ENCODE assay signal across 8 mouse cellular contexts in the genomic region with DNA sequence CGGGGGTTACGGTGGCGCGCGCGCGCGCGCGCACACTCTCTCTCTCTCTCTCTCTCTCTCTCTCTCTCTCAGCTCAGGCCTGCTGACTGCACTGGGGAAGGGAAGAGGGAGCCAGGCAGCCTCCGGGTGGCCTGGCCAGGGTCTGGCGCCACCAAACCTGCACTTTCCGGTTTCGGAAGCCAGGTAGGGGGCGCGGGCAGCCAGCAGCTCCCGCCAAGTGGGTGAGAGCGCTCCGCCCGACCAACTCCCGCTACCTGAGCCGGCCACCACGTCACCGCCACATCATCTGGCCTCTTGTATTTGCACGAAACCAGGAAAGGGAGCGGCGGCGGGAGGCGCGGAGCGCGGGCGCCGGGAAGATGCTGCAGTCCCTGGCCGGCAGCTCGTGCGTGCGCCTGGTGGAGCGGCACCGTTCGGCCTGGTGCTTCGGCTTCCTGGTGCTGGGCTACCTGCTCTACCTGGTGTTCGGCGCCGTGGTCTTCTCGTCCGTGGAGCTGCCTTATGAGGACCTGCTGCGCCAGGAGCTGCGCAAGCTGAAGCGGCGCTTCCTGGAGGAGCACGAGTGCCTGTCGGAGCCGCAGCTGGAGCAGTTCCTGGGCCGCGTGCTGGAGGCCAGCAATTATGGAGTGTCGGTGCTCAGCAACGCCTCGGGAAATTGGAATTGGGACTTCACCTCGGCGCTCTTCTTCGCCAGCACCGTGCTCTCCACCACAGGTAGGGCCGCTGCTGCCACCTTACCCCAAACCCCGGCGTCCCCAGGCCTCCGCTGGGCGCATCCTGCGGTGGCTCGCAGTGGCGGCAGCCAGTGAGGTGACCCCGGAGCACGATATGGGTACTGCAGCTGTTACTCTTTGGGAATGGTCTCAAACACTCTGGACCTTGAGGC. TPM values are rescaled to one million over a fixed set of nuclear protein-coding genes. Genes with fewer than 3 reads are reported as not detected.
DNase-seq lines count a peak whose midpoint lies in the region; ATAC-seq and TF ChIP-seq lines count a peak whose summit lies in the region.

A gene (plus strand): TSS at position 70 of the 886 bp plus-strand sequence.

- H3K9ac ChIP-seq in ES-Bruce4 (ENCODE audit: low read depth, poor library complexity, severe bottlenecking): peak within 1 kb of the TSS; percentile 77
- peak within 1 kb of the TSS; percentile 66 for H3K9ac ChIP-seq in forebrain, embryonic 12.5 days
- peak within 1 kb of the TSS; percentile 61 for H3K9ac ChIP-seq in intestine, embryonic 14.5 days (ENCODE audit: low read length)
- H3K9ac ChIP-seq in stomach, embryonic 14.5 days (replicated peaks; ENCODE audit: low read depth, low read length): peak within 1 kb of the TSS; percentile 55

- H3K27me3 ChIP-seq in ES-Bruce4 (ENCODE audit: control insufficient read depth, insufficient read depth, low read length, poor library complexity, severe bottlenecking): no peaks in the 10 kb centered on the region
- H3K27me3 ChIP-seq in forebrain, embryonic 12.5 days: peaks cover 57% of the 10 kb centered on the region
- peaks cover 20% of the 10 kb centered on the region; the same call in 1 of the 2 replicates for H3K27me3 ChIP-seq in intestine, embryonic 14.5 days (replicated peaks; ENCODE audit: control insufficient read depth, insufficient read depth, low read length)
- no peaks in the 10 kb centered on the region for H3K27me3 ChIP-seq in stomach, embryonic 14.5 days (ENCODE audit: control insufficient read depth, insufficient read depth, low read length)

- DNase-seq in brain, embryonic 14.5 days (ENCODE audit: low read depth): peak; percentile 82
- peak; percentile 91 for DNase-seq in intestine, embryonic 14.5 days (ENCODE audit: low spot score)
- DNase-seq in left cerebral cortex, adult 8-10 months (ENCODE audit: low spot score in 2 of 2): peak; percentile 69 to 79
- DNase-seq in lung, postnatal 36 days: peak; percentile 80
- DNase-seq in thymus, postnatal 25 days: no peak

- TF ChIP-seq CTCF in ES-Bruce4 (IDR thresholded peaks at IDR 0.05; ENCODE audit: low read depth, low read length): no peak
- TF ChIP-seq CTCF in brain, embryonic 14.5 days (IDR thresholded peaks at IDR 0.05; ENCODE audit: borderline replicate concordance, extremely low read depth, insufficient read depth, insufficient read length): no peak

- no peak within 1 kb of the TSS; the same call in 1 of the 2 replicates for H3K27ac ChIP-seq in ES-Bruce4 (ENCODE audit: insufficient read depth, low read length)
- H3K27ac ChIP-seq in forebrain, embryonic 12.5 days: 0 out of 2 replicates have a peak within 1 kb of the TSS, but pooled peaks have one; percentile 31
- H3K27ac ChIP-seq in intestine, embryonic 14.5 days (ENCODE audit: low read depth): peak within 1 kb of the TSS; percentile 61
- H3K27ac ChIP-seq in stomach, embryonic 14.5 days (ENCODE audit: low read length): peak within 1 kb of the TSS; percentile 49

- H3K4me2 ChIP-seq in forebrain, embryonic 12.5 days: peak within 1 kb of the TSS; percentile 91
- H3K4me2 ChIP-seq in intestine, embryonic 14.5 days (ENCODE audit: low read length): peak within 1 kb of the TSS; percentile 76
- H3K4me2 ChIP-seq in stomach, embryonic 14.5 days (replicated peaks; ENCODE audit: low read depth, low read length): peak within 1 kb of the TSS; percentile 69

- WGBS in forebrain, embryonic 12.5 days: under 1% methylated on average over 73 of the region's 73 CpGs
- WGBS in intestine, embryonic 14.5 days: under 1% methylated on average over 70 of the region's 73 CpGs
- WGBS in stomach, embryonic 14.5 days: under 1% methylated on average over 69 of the region's 73 CpGs

- peak; percentile 21 for TF ChIP-seq POLR2A in ES-Bruce4 (IDR thresholded peaks at IDR 0.05; ENCODE audit: insufficient read depth, low read length)
- TF ChIP-seq POLR2A in brain, embryonic 14.5 days (IDR thresholded peaks at IDR 0.05; ENCODE audit: borderline replicate concordance, extremely low read depth, insufficient read depth, insufficient read length, poor library complexity, severe bottlenecking): no peak; the same call in 1 of the 2 replicates

- no peaks in the 10 kb centered on the region for H3K36me3 ChIP-seq in ES-Bruce4 (ENCODE audit: control insufficient read depth, insufficient read depth, low read length, poor library complexity, severe bottlenecking)
- no peaks in the 10 kb centered on the region for H3K36me3 ChIP-seq in forebrain, embryonic 12.5 days (replicated peaks)
- H3K36me3 ChIP-seq in intestine, embryonic 14.5 days (ENCODE audit: control insufficient read depth, insufficient read depth, low read length): no peaks in the 10 kb centered on the region
- no peaks in the 10 kb centered on the region for H3K36me3 ChIP-seq in stomach, embryonic 14.5 days (ENCODE audit: control insufficient read depth, insufficient read depth, low read length)

- TF ChIP-seq EP300 in ES-Bruce4 (IDR thresholded peaks at IDR 0.05; ENCODE audit: insufficient read depth, low read depth, low read length): 0 out of 2 replicates have a peak, but pooled peaks have one; percentile 3

- peak within 1 kb of the TSS; percentile 92 for H3K4me3 ChIP-seq in ES-Bruce4 (ENCODE audit: low read depth, low read length)
- peak within 1 kb of the TSS; percentile 59 for H3K4me3 ChIP-seq in forebrain, embryonic 12.5 days (replicated peaks)
- peak within 1 kb of the TSS; percentile 59 for H3K4me3 ChIP-seq in intestine, embryonic 14.5 days (ENCODE audit: low read depth, low read length)
- peak within 1 kb of the TSS; percentile 50 for H3K4me3 ChIP-seq in stomach, embryonic 14.5 days (ENCODE audit: low read depth, low read length)

- H3K4me1 ChIP-seq in ES-Bruce4 (ENCODE audit: control insufficient read depth, insufficient read depth, low read length): peaks cover 10% of the 10 kb centered on the region
- H3K4me1 ChIP-seq in forebrain, embryonic 12.5 days: peaks cover 23% of the 10 kb centered on the region
- H3K4me1 ChIP-seq in intestine, embryonic 14.5 days (replicated peaks; ENCODE audit: control insufficient read depth, insufficient read depth, low read length): peaks cover 3% of the 10 kb centered on the region
- 0 out of 2 replicates have a peak, but pooled peaks cover 9% of the 10 kb centered on the region for H3K4me1 ChIP-seq in stomach, embryonic 14.5 days (ENCODE audit: control insufficient read depth, insufficient read depth, low read length)

- ATAC-seq in forebrain, embryonic 12.5 days (ENCODE audit: low FRiP score): peak; percentile 79
- peak; percentile 84 for ATAC-seq in intestine, embryonic 14.5 days (replicated peaks; ENCODE audit: low FRiP score, low TSS enrichment, low read depth)
- ATAC-seq in stomach, embryonic 14.5 days (ENCODE audit: insufficient number of reproducible peaks, insufficient read depth, low FRiP score, low read depth): peak; percentile 82

- H3K9me3 ChIP-seq in ES-Bruce4 (replicated peaks; ENCODE audit: control insufficient read depth, insufficient read depth, low read length, poor library complexity, severe bottlenecking): no peaks in the 10 kb centered on the region
- no peaks in the 10 kb centered on the region for H3K9me3 ChIP-seq in forebrain, embryonic 12.5 days
- H3K9me3 ChIP-seq in intestine, embryonic 14.5 days (ENCODE audit: control insufficient read depth, low read length): no peaks in the 10 kb centered on the region
- H3K9me3 ChIP-seq in stomach, embryonic 14.5 days (ENCODE audit: control insufficient read depth, low read depth, low read length): no peaks in the 10 kb centered on the region

RNA-seq across cellular contexts. Expression of the gene that starts here (rescaled TPM):
- 38.8 and 40.0 TPM in 2 replicates for polyA plus RNA-seq in ES-Bruce4 (2011; ENCODE audit: insufficient read depth, insufficient read length, low read depth, missing spikeins)
- 9.3 and 11.3 TPM in 2 replicates for polyA plus RNA-seq in brain, embryonic 14.5 days (2012; rRNA removed)
- polyA plus RNA-seq in forebrain, embryonic 12.5 days (2016; fragmentation: Nextera tagmentation; extraction: Ambion mirVana): 6.2 and 6.5 TPM in 2 replicates
- polyA plus RNA-seq in intestine, embryonic 14.5 days (2014; fragmentation: Nextera tagmentation; extraction: Ambion mirVana): 46.2 and 50.3 TPM in 2 replicates
- total RNA-seq in left cerebral cortex, adult 8-10 months (2022): 10 to 100 TPM; 66.7 to 79.5 (median 75.2) TPM
- 56.5 and 62.2 TPM in 2 replicates for polyA plus RNA-seq in stomach, embryonic 14.5 days (2014; fragmentation: Nextera tagmentation; extraction: Ambion mirVana)
